Mouse (Mus musculus) neural tube, embryonic 10.5 days (tissue): ENCODE measurements at regions not wholly inside any gene's neighbourhood (a gene's known extent, or its start where the extent isn't known, plus 50 kb on each side); places are given as distances from the start of the nearest gene placed in this dataset.

Experiments
- DNase-seq: peaks from one replicate; pipeline ENCODE4 v3.0.0-alpha.2; 2017; ENCODE audit warnings: low spot score; ENCODE audit errors: extremely low spot score

DNA sequence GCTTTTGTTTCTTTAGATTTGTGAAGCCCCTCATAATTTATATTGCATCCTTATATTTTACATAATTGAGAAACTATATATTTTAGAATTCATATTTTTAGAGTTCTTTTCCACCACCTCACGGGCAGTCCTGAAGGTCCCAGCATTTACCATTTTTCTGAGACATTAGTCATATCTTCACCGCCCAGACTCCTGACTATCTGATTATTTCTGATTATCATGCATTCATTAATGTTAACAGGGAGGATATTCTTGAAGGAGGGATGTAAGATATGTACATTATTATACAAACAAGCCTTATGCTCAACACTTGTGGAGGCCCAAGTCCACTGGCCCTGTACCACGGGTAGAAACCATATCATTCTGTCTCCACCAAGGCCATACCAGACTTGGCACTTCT, 743.4 kb downstream of the Hace1 start:
- DNase-seq: no peak

DNA sequence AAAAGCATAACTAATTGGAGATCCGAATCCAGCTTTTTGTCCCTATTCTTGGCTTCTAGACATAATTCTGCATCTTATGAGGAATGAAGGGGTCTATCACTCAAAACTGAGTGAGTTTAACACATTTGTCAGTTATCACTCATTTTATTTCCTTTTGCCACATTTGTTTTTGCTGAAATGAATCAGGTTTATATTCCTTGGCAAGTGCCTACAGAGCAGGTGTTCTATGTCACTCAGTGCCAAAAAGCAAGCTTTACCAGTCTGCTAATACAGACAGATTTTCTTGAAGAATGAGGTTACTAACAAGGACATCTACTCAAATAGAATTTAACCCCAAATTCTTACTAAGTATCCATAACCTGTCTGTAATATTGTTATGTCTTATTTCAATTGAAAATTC, 751.4 kb downstream of the Hace1 start:
- no peak for DNase-seq

- DNase-seq: no peak
Observed at GRCm38 (mm10) chr10:46331599-46332283, 754.1 kb downstream of the Hace1 start.

GRCm38 (mm10) chr10:46333231-46333630, 755.6 kb downstream of the Hace1 start:
- DNase-seq: no peak

DNA sequence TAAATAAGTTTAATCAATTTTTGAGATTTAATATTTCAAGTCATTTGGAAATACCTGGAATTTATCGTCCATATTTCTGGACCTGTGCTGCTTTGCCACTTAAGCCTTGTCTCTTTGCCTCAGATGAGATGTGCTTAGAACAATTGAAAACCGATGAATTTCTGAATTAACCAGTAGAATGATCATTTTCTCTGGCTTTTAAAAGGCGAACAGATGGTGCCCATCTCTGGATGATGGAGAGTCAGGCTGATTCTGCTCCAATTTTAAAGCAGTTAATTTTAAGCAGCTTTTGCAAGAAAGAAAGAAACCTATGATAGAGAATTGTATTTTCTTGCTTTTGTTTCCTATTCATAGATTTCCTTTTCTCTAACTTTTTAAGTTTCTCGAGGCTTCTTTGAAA, 767.7 kb downstream of the Hace1 start:
- DNase-seq: no peak

GRCm38 (mm10) chr10:46349613-46350012, 772.0 kb downstream of the Hace1 start:
- no peak for DNase-seq

- no peak for DNase-seq
Observed at GRCm38 (mm10) chr10:46350196-46350595, 772.6 kb downstream of the Hace1 start.

- no peak for DNase-seq
Observed at GRCm38 (mm10) chr10:46356775-46357174, 779.1 kb downstream of the Hace1 start.

DNA sequence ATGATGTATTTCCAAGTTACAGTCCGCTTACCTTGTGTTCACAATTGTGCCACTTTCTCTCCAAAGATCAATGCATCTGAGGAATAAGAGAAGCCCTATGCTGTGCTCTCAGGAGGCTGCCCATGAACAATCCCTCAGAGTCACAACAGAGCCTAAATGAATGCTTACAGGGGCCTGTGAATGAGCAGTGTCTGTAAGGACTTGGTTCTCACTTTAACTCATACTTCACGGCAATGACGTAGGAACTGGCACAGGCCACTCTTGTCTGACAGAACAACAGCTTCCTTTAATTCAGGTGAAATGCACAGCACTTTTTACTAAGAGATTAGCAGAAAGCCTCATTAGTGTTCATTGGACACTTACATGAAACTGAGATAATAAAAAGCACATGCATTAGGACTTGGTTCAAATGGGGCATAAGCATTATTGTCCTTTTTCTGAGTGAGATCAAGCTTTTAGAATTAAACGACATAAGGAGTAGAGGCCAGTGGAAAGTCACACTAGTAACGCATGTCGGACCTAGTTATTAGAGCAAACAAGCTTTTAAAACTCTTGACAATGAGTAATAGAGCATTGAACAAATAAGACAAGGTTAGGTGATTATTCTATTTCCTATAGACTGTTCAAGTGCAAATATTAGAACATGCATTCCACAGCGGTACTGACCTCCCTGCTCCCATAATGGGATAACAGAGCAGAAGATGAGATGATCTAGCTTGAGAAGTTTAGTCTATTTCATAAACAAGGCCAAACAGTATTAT, 796.3 kb downstream of the Hace1 start:
- no peak for DNase-seq

- no peak for DNase-seq
Observed at GRCm38 (mm10) chr10:46374646-46375045, 797.0 kb downstream of the Hace1 start.

DNA sequence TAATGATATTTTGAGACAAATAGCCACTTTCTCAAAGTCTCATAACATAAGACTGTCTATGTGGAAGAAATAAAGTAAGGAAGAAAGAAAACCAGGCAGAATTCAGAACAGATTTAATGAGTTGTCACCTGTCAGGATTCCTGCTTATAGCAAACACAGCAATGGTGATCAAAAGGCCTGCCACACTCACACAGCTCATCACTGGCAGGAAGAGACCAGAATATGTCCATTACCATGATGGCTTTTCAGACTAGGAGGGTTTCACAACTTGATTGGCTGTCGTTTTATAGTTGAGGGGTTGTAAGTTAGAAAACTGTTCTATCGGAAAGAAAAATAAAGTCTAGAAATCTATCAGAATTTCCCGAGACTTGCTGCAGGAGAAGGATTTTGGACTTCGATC, 819.5 kb downstream of the Hace1 start:
- no peak for DNase-seq

- no peak for DNase-seq
Observed at GRCm38 (mm10) chr10:46403883-46404282, 826.3 kb downstream of the Hace1 start.
